Mouse (Mus musculus) intestine, embryonic 14.5 days (tissue): ENCODE measurements around the gene Asb16. TPM values are rescaled to one million over a fixed set of nuclear protein-coding genes. Genes with fewer than 3 reads are reported as not detected.
A peak's percentile ranks its signal among the peaks of the same experiment; 100 is the strongest.

Experiments
- ATAC-seq: fragments of 200-750 bp; cut with Nextera tagmentation; replicated peaks from 2 replicates; pipeline ENCODE4 v1.8.0; 2017; ENCODE audit warnings: low read depth, moderate number of reproducible peaks, moderate TSS enrichment, moderate library complexity; ENCODE audit not compliant: low FRiP score, low TSS enrichment
- DNase-seq: peaks from one replicate; pipeline ENCODE4 v3.0.0-alpha.2; 2018; ENCODE audit warnings: low spot score
- H3K27ac ChIP-seq: fragments of 300-500 bp; sonication (generic); 2 replicates; pipeline ENCODE4 v1.5.1; 2014; ENCODE audit warnings: low read depth, mild to moderate bottlenecking, control low read depth
- H3K27me3 ChIP-seq: fragments of 300-500 bp; sonication (generic); replicated peaks from 2 replicates; pipeline ENCODE4 v1.6.1; 2014; ENCODE audit warnings: low read length, control low read depth; ENCODE audit not compliant: control insufficient read depth, insufficient read depth
- H3K36me3 ChIP-seq: fragments of 300-500 bp; sonication (generic); 2 replicates; pipeline ENCODE4 v1.6.1; 2014; ENCODE audit warnings: low read length, control low read depth; ENCODE audit not compliant: control insufficient read depth, insufficient read depth
- H3K4me1 ChIP-seq: fragments of 300-500 bp; sonication (generic); replicated peaks from 2 replicates; pipeline ENCODE4 v1.6.1; 2014; ENCODE audit warnings: low read length, control low read depth, mixed read lengths; ENCODE audit not compliant: control insufficient read depth, insufficient read depth
- H3K4me2 ChIP-seq: fragments of 300-500 bp; sonication (generic); 2 replicates; pipeline ENCODE4 v1.6.1; 2014; ENCODE audit warnings: low read length
- H3K4me3 ChIP-seq: fragments of 300-500 bp; sonication (generic); 2 replicates; pipeline ENCODE4 v1.5.1; 2014; ENCODE audit warnings: low read depth, low read length, control low read depth, mixed read lengths
- H3K9ac ChIP-seq: fragments of 300-500 bp; sonication (generic); 2 replicates; pipeline ENCODE4 v1.6.1; 2014; ENCODE audit warnings: mild to moderate bottlenecking, low read length
- H3K9me3 ChIP-seq: fragments of 300-500 bp; sonication (generic); 2 replicates; pipeline ENCODE4 v1.6.1; 2016; ENCODE audit warnings: low read length, control low read depth; ENCODE audit not compliant: control insufficient read depth
- WGBS: fragments of 180-500 bp; shearing (Covaris S2); extraction: QIAGEN DNeasy Blood & Tissue Kit; methylation state at CpG from one replicate; pipeline ENCODE4 v1.1.7; 2014; 5-methylcytosine and 5-hydroxymethylcytosine counted together
- polyA plus RNA-seq: library from polyadenylated mRNA; unstranded; fragments of >200 nt; fragmentation: Nextera tagmentation; extraction: Ambion mirVana; gene quantifications from 2 replicates; pipeline ENCODE4 v1.2.1, GENCODE M21; 2014

The Asb16 gene
- polyA plus RNA-seq, 1 experiment from 2014 or later, result 0.16 TPM

- Histone ChIP-seq H3K4me1 (peaks cover 68% of the 10 kb centered on the region), H3K27ac (no peak overlapping the region)
These were observed 43.9 kb upstream of the Asb16 start for GRCm38 (mm10) chr11:102224686-102225085.

GRCm38 (mm10) chr11:102225221-102225620 lies 43.3 kb upstream of the Asb16 start:
- no peak overlapping the region for H3K9ac ChIP-seq
- H3K27me3 ChIP-seq, result no peaks in the 10 kb centered on the region
- no peaks in the 10 kb centered on the region for H3K9me3 ChIP-seq
- 0 out of 2 replicates have a peak, but pooled peaks cover 5% of the 10 kb centered on the region for H3K36me3 ChIP-seq
- H3K4me1 ChIP-seq, result peaks cover 62% of the 10 kb centered on the region
- ATAC-seq, result no peak
- DNase-seq, result no peak
- no peak overlapping the region for H3K4me3 ChIP-seq
- WGBS, result 62% methylated on average over 5 of the region's 5 CpGs
- H3K27ac ChIP-seq, result no peak overlapping the region
- peak overlapping the region; percentile 46; the same call in 1 of the 2 replicates for H3K4me2 ChIP-seq

More at GRCm38 (mm10) chr11:102224686-102225085, 43.9 kb upstream of the Asb16 start:
- 0 out of 2 replicates have a peak, but pooled peaks cover 5% of the 10 kb centered on the region for H3K36me3 ChIP-seq
- H3K27me3 ChIP-seq, result no peaks in the 10 kb centered on the region
- H3K9me3 ChIP-seq, result no peaks in the 10 kb centered on the region
- WGBS, result 13% methylated on average over 22 of the region's 22 CpGs
- H3K4me2 ChIP-seq, result peak overlapping the region; percentile 46
- H3K4me3 ChIP-seq, result 0 out of 2 replicates have a peak overlapping the region, but pooled peaks have one; percentile 16
- ATAC-seq (no peak), DNase-seq (no peak)
- H3K9ac ChIP-seq, result no peak overlapping the region

GRCm38 (mm10) chr11:102226067-102226978 lies 42.2 kb upstream of the Asb16 start:
- ATAC-seq (no peak), DNase-seq (no peak)
- H3K4me3 ChIP-seq, result no peak overlapping the region; the same call in 1 of the 2 replicates
- H3K4me1 ChIP-seq, result peaks cover 59% of the 10 kb centered on the region
- no peaks in the 10 kb centered on the region for H3K27me3 ChIP-seq
- H3K27ac ChIP-seq, result 0 out of 2 replicates have a peak overlapping the region, but pooled peaks have one; percentile 67
- peak overlapping the region; percentile 79 for H3K4me2 ChIP-seq
- 73% methylated on average over 12 of the region's 12 CpGs for WGBS
- 0 out of 2 replicates have a peak, but pooled peaks cover 5% of the 10 kb centered on the region for H3K36me3 ChIP-seq
- H3K9ac ChIP-seq, result no peak overlapping the region
- no peaks in the 10 kb centered on the region for H3K9me3 ChIP-seq

DNA sequence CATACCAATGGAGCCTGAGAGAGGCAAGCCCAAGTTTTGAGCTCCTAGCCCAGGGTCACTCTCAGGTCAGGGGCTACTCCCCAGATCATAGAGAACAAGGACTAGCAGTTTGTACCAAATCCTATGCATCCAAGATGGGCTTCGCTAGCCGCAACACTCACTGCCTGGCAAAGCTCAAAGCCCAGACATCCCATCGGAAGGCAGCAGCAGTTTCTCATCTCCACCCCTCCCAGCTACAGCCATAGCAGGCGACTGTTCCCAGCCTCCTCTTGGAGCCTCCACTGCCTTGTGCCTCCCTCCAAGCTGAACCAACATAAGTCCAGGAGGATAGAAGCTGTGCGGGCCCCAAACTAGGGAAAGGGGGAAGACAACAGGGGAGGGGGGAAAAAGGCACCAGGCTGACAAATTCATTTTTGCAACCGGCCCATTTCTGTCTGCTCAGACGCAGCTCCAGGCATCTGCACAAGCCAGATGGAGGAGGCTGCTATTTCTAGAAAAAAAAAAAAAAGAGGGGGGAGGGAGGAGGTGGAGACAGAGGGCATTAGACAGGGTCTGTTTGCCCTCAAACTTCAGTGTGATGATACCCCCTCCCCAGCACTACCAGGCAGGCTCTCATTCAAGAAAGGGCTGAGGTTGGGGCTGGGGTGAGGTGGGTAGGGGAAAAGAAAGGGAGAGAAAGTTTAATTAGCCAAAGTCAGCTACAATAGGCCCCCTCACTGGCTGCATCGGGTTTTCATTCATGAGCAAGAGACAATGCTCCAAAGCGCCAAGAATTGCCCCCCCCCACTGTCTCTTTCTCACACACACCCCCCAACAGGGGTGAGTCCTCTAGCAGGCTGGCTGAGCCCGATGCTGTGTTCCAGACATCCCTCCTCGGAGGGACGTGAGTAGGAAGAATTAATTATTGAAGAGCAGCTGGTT lies 41.0 kb upstream of the Asb16 start:
- DNase-seq, result peak; percentile 68
- H3K4me2 ChIP-seq, result peak overlapping the region; percentile 79
- WGBS, result 15% methylated on average over 12 of the region's 12 CpGs

DNA sequence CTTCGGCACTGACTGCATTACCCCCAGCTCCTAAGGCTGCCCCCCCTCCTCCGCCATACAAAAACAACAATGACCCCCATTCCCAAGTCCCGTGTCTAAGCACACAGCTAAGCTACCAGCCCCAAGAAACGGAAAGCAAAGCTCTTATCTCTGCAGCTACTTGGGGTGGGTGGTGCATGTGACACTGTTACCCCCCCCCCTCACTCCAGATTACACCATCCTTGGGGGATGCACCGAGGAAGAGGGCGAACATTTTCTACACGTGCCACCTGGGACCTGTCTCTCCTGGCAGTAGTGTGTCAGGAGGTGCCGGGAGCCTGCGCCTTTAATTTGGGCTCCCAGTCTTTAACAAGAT lies 40.4 kb upstream of the Asb16 start:
- H3K9me3 ChIP-seq, result no peaks in the 10 kb centered on the region
- peak overlapping the region; percentile 67; the same call in 1 of the 2 replicates for H3K27ac ChIP-seq
- no peaks in the 10 kb centered on the region for H3K27me3 ChIP-seq
- 0 out of 2 replicates have a peak, but pooled peaks cover 5% of the 10 kb centered on the region for H3K36me3 ChIP-seq
- peak overlapping the region; percentile 79 for H3K4me2 ChIP-seq
- 17% methylated on average over 9 of the region's 9 CpGs for WGBS
- ATAC-seq (no peak), DNase-seq (no peak)
- H3K4me3 ChIP-seq, result peak overlapping the region; percentile 84
- peak overlapping the region; percentile 81 for H3K9ac ChIP-seq
- H3K4me1 ChIP-seq, result peaks cover 50% of the 10 kb centered on the region

More for the DNA sequence above, 41.0 kb upstream of the Asb16 start:
- H3K4me1 ChIP-seq, result peaks cover 56% of the 10 kb centered on the region
- no peak for ATAC-seq
- H3K9ac ChIP-seq, result peak overlapping the region; percentile 81
- H3K4me3 ChIP-seq, result peak overlapping the region; percentile 84
- 0 out of 2 replicates have a peak, but pooled peaks cover 5% of the 10 kb centered on the region for H3K36me3 ChIP-seq
- peak overlapping the region; percentile 67; the same call in 1 of the 2 replicates for H3K27ac ChIP-seq
- H3K27me3 ChIP-seq, result no peaks in the 10 kb centered on the region
- no peaks in the 10 kb centered on the region for H3K9me3 ChIP-seq

DNA sequence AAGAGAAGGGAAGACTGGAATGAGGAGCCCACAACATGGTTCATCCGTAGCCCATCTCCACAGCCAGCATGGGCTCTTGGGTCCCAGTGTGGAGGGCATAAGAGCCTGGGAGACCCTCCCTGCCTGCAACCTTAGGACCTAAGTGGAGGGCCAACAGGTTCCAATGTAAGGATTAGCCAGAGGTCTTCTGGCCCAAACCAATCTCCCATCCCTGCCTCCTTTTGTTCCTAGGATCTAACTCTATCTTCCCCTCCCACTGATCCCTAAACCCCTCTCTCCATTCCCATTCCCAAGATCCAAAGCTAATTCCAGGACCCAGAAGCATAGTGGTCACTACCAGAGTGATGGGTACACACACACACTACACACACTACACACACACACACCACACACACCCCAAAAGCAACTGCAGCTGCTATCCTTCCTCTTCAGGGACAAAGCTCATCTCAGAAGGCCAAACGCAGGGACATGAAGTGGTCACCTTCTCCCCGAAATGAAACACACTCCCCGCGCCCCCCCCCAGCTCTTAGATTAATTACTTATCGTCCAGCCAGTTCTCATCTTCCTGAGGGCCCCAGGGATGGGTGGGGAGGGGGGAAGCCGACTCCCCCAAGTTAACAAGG lies 39.8 kb upstream of the Asb16 start:
- peak overlapping the region; percentile 79 for H3K4me2 ChIP-seq
- no peaks in the 10 kb centered on the region for H3K9me3 ChIP-seq
- 0 out of 2 replicates have a peak, but pooled peaks cover 5% of the 10 kb centered on the region for H3K36me3 ChIP-seq
- DNase-seq (no peak), ATAC-seq (no peak)
- WGBS, result 11% methylated on average over 7 of the region's 7 CpGs
- H3K27me3 ChIP-seq, result no peaks in the 10 kb centered on the region
- peak overlapping the region; percentile 84 for H3K4me3 ChIP-seq
- H3K27ac ChIP-seq, result peak overlapping the region; percentile 67; the same call in 1 of the 2 replicates
- peak overlapping the region; percentile 81 for H3K9ac ChIP-seq
- peaks cover 50% of the 10 kb centered on the region for H3K4me1 ChIP-seq

DNA sequence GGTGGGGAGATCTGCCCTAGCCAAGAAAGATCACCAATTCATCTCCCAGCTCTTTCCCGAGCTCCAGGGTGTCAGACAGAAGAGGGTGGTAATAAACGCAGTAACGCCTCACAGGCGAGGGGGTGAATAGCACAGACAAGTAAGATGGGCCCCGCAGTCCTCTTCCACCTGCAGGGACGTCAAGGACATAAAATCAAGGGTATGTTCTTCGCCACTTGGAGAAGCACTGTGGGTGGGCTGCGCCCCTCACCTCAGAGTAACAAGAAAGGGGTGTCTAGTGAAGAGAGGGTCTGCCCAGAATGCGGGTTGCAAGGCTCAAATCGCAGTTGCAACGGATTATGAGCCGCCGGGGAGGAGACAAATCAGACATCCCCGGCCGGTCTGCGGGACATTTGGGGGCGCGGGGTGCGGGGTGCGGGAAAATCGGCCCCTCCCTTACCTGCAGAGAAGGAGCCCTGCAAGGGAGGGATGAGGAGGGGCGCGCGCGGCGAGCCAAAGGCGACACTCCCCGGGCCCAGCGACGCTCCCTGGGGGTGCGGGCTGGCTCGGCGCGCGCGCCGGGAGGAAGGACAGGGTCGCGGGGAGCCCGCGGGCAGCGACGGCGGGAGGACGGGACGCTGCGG lies 39.1 kb upstream of the Asb16 start:
- Histone ChIP-seq H3K36me3 (0 out of 2 replicates have a peak, but pooled peaks cover 2% of the 10 kb centered on the region), H3K4me1 (peaks cover 46% of the 10 kb centered on the region), H3K9ac (peak overlapping the region; percentile 81), H3K4me2 (peak overlapping the region; percentile 79), H3K9me3 (no peaks in the 10 kb centered on the region), H3K27me3 (no peaks in the 10 kb centered on the region), H3K4me3 (peak overlapping the region; percentile 84), H3K27ac (peak overlapping the region; percentile 86)
- ATAC-seq (peak; percentile 19; the same call in 1 of the 2 replicates), DNase-seq (peak; percentile 73)
- 1% methylated on average over 44 of the region's 47 CpGs for WGBS
